Mouse (Mus musculus) thymus, postnatal 0 days (tissue): ENCODE results near the gene Dbil5. TPM values are rescaled to one million over a fixed set of nuclear protein-coding genes. Genes with fewer than 3 reads are reported as not detected.

ENCODE experiments used
- polyA plus RNA-seq: library from polyadenylated mRNA; unstranded; fragments of >200 nt; fragmentation: Nextera tagmentation; extraction: Ambion mirVana; gene quantifications from 2 replicates; pipeline ENCODE4 v1.2.1, GENCODE M21; 2015

Dbil5 gene
- polyA plus RNA-seq, 1 experiment from 2014 or later, result not detected

Other genes with a start within 250 kb of the Dbil5 start
- 1.2 and 1.3 TPM in 2 replicates for gene 1700016K19Rik, start 217.7 kb upstream of the Dbil5 start, polyA plus RNA-seq
- 10.6 and 13.2 TPM in 2 replicates for gene Rflnb, start 189.8 kb upstream of the Dbil5 start, polyA plus RNA-seq
- gene Vps53, start 38.0 kb upstream of the Dbil5 start, polyA plus RNA-seq, result 52.8 and 53.8 TPM in 2 replicates
- gene Fam57a, start 37.9 kb upstream of the Dbil5 start, polyA plus RNA-seq, result 13.9 and 16.6 TPM in 2 replicates
- 22.9 and 23.7 TPM in 2 replicates for gene Gemin4, start 56 bp downstream of the Dbil5 start, polyA plus RNA-seq
- 24.5 and 26.6 TPM in 2 replicates for gene Mrm3, start 26.1 kb downstream of the Dbil5 start, polyA plus RNA-seq
- gene Glod4, start 26.1 kb downstream of the Dbil5 start, polyA plus RNA-seq, result 105 and 108 TPM in 2 replicates
- 32.2 and 33.8 TPM in 2 replicates for gene Nxn, start 181.5 kb downstream of the Dbil5 start, polyA plus RNA-seq
- 116 and 117 TPM in 2 replicates for gene Timm22, start 189.3 kb downstream of the Dbil5 start, polyA plus RNA-seq